10 mouse cellular contexts compared by ENCODE assay signal in genomic region chr1:193510066-193510793, GRCm38 (mm10).
DNase-seq lines count a peak whose midpoint lies in the region; ATAC-seq lines count a peak whose summit lies in the region.
"Had no signal": no experiment of that assay in that cellular context is flagged by ENCODE, and none has a peak within 500 bp of the region (broad histone marks: within the 10 kb centered on the region; RNA-seq: fewer than 3 reads in every experiment).

No protein-coding gene starts in this region.

- no peak overlapping the region for H3K4me3 ChIP-seq in liver, embryonic 16.5 days (ENCODE audit: low read depth, low read length)
- no peak overlapping the region for H3K4me3 ChIP-seq in midbrain, embryonic 14.5 days (replicated peaks; ENCODE audit: low read depth, low read length)
- H3K4me3 ChIP-seq: hindbrain, embryonic 15.5 days had no signal

- H3K4me2 ChIP-seq in liver, embryonic 16.5 days (ENCODE audit: low read depth, low read length), result no peak overlapping the region
- no peak overlapping the region for H3K4me2 ChIP-seq in midbrain, embryonic 14.5 days (ENCODE audit: low read length)
- H3K4me2 ChIP-seq: hindbrain, embryonic 15.5 days had no signal

- H3K36me3 ChIP-seq in liver, embryonic 16.5 days (ENCODE audit: control insufficient read depth, insufficient read depth), result no peaks in the 10 kb centered on the region
- no peaks in the 10 kb centered on the region for H3K36me3 ChIP-seq in midbrain, embryonic 14.5 days (ENCODE audit: control insufficient read depth, insufficient read depth, low read length)
- H3K36me3 ChIP-seq: hindbrain, embryonic 15.5 days had no signal

- no peak overlapping the region for H3K27ac ChIP-seq in liver, embryonic 16.5 days (ENCODE audit: low read length)
- H3K27ac ChIP-seq in midbrain, embryonic 14.5 days (replicated peaks; ENCODE audit: low read depth, low read length), result no peak overlapping the region
- H3K27ac ChIP-seq: hindbrain, embryonic 15.5 days had no signal

- ATAC-seq in liver, embryonic 16.5 days (ENCODE audit: low read depth), result peak; percentile 47; the same call in 1 of the 2 replicates
- ATAC-seq in erythroid progenitor cell, adult 5-6 weeks (replicated peaks; ENCODE audit: low FRiP score, poor library complexity, severe bottlenecking), result no peak
- ATAC-seq in midbrain, embryonic 14.5 days (ENCODE audit: low FRiP score, low TSS enrichment), result no peak; the same call in 1 of the 2 replicates
- ATAC-seq: Patski had no signal

- 54% methylated on average over 8 of the region's 8 CpGs for WGBS in liver, embryonic 16.5 days (ENCODE audit: insufficient replicate concordance)
- WGBS in midbrain, embryonic 14.5 days, result 36% methylated on average over 8 of the region's 8 CpGs

- peak; percentile 77 for DNase-seq in urinary bladder, postnatal 14 days (ENCODE audit: low spot score)
- no peak for DNase-seq in urinary bladder, postnatal 10 days (ENCODE audit: low spot score)
- DNase-seq in kidney, adult 8-10 months, result peak; percentile 9 to 15
- no peak for DNase-seq in MN1 (ENCODE audit: low spot score)
- DNase-seq in midbrain, embryonic 14.5 days, result no peak
- DNase-seq in ovary, adult 18-20 months (ENCODE audit: low spot score), result no peak

- H3K27me3 ChIP-seq in liver, embryonic 16.5 days (ENCODE audit: control insufficient read depth, insufficient read depth, low read depth, low read length), result no peaks in the 10 kb centered on the region
- no peaks in the 10 kb centered on the region for H3K27me3 ChIP-seq in midbrain, embryonic 14.5 days (ENCODE audit: control insufficient read depth, insufficient read depth, low read length)
- H3K27me3 ChIP-seq: Patski had no signal

- no peaks in the 10 kb centered on the region for H3K9me3 ChIP-seq in liver, embryonic 16.5 days (replicated peaks; ENCODE audit: control insufficient read depth, low read length)
- no peaks in the 10 kb centered on the region for H3K9me3 ChIP-seq in midbrain, embryonic 14.5 days (ENCODE audit: control insufficient read depth, low read length)
- H3K9me3 ChIP-seq: hindbrain, embryonic 15.5 days had no signal

- H3K9ac ChIP-seq in liver, embryonic 16.5 days (ENCODE audit: low read depth, low read length), result no peak overlapping the region
- no peak overlapping the region for H3K9ac ChIP-seq in midbrain, embryonic 14.5 days (replicated peaks; ENCODE audit: low read length)
- H3K9ac ChIP-seq: hindbrain, embryonic 15.5 days had no signal

- peaks cover 3% of the 10 kb centered on the region; the same call in 1 of the 2 replicates for H3K4me1 ChIP-seq in liver, embryonic 16.5 days (ENCODE audit: control insufficient read depth, low read depth, low read length)
- no peaks in the 10 kb centered on the region for H3K4me1 ChIP-seq in midbrain, embryonic 14.5 days (ENCODE audit: control insufficient read depth, insufficient read depth, low read length)

Comparison
In these comparisons a context has a peak if more than half of its experiments do, and no peak if none do; other contexts are left out.
1. DNase-seq: peak in urinary bladder, postnatal 14 days (single experiment) and kidney, adult 8-10 months (2 of 2); none in urinary bladder, postnatal 10 days (single experiment), MN1 (single experiment), midbrain, embryonic 14.5 days (single experiment) and ovary, adult 18-20 months (single experiment).